Mouse (Mus musculus) c-Kit-positive CD71-positive TER-119-negative erythroid progenitor cells, embryonic 14.5 days (primary cell): ENCODE results near the gene Serhl.
"Not testable (repeated sequence)": the region's sequence is repeated elsewhere in the genome, so short reads cannot be mapped to it uniquely, and the experiment has no call there.

Experiments
- DNase-seq: peaks from one replicate; pipeline ENCODE4 v3.0.0-alpha.2; 2013; ENCODE audit warnings: low read depth

The Serhl gene

DNA sequence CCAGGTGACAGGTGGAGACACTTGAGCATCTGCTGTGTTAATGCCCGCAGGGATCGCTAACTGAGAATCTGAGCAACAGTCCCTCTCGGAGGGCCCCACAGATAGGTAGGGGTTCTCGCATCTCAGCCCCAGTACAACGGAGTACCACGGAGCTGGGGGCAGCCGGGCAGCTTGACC is at the start of gene Serhl:
Gene Serhl (plus strand): TSS at position 78 of the 177 bp plus-strand sequence.
- DNase-seq, result no peak

DNA sequence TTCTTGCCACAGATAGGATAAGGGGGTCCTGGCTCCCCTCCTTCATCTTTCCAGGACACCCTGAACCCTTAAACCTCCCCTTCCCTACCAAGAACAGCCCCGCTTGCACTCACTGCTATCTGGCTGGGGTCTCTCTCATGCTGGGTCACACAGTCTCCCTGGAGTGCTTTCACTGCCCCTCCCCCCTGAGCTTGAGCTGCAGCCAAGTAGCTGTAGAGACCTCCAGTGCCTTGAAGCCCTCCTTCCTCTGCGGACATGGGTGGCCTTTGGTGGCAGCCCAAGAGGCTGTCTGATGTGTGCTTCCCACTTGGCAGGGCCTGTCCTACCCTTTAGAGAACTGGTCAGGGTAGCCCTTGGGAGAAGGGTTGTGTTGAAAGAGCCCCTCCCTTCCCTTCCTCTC is 49.1 kb upstream of the Serhl start:
- DNase-seq, result no peak

DNA sequence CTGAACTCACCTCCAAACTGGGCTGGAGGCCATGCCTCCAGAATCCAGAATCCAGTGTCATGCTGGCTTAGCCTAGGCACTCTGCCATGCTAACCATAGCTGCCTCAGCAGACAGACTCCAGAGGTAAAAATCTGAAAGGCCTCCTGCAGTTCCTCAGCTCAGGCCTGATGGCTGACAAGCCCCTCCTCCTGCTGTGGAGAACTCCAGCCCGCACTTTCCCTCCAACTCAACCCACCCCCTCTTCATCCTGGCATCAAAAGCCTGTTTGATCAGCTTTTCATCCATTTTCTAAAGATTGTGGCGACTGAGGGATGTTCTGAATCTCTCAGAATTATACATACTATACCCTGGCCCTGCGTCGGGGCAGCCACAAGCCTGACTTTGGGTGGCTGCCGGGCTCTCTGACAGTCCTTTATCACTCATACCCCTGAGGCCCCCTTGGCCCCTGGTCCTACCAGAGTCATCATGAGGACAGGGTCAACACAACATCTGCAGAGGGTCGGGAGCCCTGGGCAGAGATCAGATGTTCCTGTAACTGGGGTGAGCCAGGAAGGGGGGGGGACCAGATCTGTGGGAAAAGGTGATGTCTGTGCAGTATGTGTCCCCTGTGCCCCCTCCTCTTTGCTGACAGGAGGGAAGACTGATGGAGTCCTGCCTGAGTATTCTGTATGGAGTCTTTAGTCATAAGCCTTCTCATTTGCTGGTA is 46.5 kb upstream of the Serhl start:
- DNase-seq, result no peak

- DNase-seq, result no peak
These were observed 46.0 kb upstream of the Serhl start for GRCm38 (mm10) chr15:83043362-83043708.

- not testable (repeated sequence) for DNase-seq
These were observed 43.7 kb upstream of the Serhl start for GRCm38 (mm10) chr15:83045565-83045964.

- no peak for DNase-seq
These were observed 43.0 kb upstream of the Serhl start for GRCm38 (mm10) chr15:83046308-83046707.

- no peak for DNase-seq
These were observed 42.6 kb upstream of the Serhl start for GRCm38 (mm10) chr15:83046730-83047129.

DNA sequence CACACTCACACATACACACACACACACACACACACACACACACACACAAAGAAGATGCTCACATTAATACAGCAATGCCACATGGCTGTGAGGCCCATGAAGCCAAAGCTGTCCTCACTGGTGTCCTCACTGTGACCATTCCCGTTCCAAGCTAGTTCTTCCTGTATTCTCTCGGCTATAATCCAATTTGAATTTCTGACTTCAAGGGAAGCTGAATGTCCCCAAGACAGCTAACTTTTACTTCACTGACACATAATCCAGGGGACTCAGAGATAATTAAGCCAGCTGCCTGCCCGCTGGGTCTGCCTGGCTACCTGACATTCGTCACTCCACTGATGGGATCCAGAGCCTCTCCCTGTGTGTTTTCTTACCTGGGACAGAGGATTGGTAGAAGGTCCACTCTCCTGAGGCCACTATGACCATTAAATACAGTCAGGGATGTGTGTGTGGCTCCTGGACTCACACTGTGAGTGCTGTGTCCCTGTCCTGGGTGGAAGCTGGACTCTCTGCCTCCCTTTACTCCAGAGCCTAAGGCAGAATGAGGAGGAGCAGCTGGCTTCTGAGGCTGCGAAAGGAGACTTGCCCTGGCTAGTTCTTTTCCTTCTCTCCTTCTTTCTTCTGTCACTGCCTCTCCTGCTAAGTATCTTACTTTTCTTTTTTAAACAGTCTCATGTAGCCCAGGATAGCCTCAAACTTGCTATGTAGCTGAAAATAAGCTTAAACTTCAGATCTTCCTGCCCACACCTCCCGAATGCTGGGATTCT is 36.8 kb upstream of the Serhl start:
- no peak for DNase-seq

DNA sequence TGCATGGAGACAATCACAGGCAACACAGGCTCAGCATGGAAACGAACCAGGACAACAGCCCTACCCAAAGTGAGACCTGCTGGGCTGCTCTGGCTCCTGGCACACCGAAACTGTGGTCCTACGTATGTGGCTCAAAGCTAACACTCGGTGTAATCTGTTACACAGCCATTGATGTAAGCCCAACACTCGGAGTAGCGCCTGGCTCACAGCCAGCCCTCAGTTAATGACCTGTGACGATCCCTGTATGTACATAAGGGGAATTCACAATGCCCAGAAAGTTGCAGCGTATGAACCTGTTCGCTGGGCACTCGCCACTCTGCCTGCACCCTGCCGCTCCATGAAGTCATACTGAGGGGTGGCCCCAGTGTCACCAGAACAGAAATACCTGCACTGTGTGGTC is 36.0 kb upstream of the Serhl start:
- DNase-seq, result no peak

- DNase-seq, result no peak
These were observed 33.7 kb upstream of the Serhl start for GRCm38 (mm10) chr15:83055569-83055968.

DNA sequence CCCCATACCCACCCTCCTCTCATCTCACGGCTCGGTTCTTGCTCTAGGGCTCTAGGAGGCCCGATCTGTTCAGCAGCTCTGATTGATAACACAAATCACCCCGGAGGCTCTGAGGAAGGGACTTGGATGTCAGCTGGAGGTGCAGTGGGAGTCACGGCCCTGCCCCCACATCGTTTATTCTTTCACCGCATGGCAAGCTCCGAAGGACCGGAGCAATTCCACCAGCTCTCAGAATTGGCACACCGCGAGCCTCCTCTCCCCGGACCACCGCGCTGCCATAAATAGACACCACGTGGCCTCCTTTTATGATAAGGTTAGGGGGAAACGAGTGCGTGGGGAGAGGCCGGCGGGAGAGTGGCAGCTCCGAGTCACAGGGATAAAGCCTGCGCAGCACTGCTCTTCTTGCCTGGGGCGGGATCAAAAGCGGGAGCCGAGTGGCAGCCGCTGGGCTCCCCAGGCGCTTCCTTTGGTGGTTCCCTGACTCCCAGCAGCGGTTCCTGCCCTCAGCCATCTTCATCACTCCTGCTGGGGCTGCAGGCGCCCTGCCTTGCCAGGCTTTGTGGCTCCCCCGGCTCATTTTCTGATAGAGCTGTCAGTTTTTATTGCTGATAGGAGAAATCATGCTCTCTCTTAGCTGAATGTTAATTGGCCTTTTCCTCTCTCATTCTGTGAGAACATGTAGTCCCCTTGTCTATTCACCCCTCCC is 32.8 kb upstream of the Serhl start:
- no peak for DNase-seq

DNA sequence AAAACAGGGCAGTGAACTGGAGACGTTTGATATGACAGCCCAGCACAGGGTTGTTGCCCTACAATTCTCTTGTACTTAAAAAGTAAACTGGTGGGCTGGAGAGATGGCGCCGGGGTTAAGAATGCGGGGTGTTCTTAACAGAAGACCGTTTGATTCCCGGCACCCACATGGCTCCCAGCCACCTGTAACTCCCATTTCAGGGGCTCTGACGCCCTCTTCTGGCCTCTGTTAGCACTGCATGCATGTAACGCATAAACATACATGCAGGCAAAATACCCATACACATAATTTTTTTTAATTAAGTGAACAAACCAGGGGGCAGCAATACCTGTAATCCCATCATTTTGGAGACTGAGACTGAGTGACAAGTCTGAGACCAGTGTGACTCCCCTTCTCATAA is 31.8 kb upstream of the Serhl start:
- DNase-seq, result no peak

DNA sequence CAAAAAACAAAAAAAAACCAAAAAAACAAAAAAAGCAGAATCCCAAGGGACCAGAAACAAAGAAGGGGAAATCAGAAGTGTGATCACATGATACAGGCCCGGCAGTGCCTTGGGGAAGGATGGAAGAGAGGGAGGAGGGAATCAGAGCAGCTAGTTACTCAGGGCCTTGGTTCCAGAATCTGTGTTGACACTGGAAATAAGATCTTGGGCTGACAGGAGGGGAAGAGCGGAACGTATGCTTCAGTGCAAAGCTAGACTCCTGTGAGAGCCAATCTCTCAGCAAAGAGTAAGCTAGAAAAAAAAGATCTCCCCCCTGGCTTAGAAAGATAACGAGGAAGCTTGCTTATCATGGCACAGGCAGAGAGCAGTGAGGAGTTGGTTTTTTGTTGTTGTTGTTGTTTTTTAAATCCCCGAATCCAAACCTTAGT is 30.1 kb upstream of the Serhl start:
- peak; percentile 15 for DNase-seq

DNA sequence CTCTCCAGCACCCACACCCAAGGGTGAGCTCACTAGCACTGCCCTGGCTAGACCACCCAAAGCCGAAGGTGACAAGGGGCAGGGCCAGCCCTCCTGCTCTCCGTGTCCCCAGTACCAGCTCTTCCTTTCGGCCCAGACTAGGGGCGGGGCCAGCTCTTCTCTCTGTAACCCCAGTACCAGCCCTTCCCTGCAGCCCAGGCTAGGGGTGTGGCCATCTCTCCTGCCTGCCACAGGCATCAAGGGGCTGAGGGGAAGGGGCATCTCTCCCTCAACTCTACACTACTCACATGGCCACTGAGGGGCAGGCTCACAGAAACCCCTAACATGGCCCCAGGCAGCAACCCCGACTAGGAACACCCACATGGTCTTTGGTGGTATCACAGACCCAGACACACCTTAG is 27.6 kb upstream of the Serhl start:
- no peak for DNase-seq

DNA sequence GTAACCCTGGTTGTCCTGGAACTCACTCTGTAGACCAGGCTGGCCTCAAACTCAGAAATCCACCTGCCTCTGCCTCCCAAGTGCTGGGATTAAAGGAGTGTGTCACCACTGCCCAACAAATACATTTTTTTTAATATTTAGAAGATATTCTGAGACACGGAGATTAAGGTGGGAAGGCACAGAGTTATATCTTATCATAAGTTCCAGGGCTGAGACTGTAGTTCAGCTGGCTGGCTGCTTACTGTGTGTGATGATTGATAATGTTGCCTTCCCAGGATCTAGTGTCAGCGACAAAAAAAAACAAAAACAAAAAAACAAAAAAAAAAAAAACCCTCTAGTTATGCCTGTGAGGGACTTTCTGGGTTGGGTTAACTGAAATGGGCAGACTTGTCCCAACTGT is 26.7 kb upstream of the Serhl start:
- not testable (repeated sequence) for DNase-seq

GRCm38 (mm10) chr15:83065543-83065942 is 23.8 kb upstream of the Serhl start:
- no peak for DNase-seq

- no peak for DNase-seq
These were observed 21.0 kb upstream of the Serhl start for GRCm38 (mm10) chr15:83068270-83068669.

- no peak for DNase-seq
These were observed 18.4 kb upstream of the Serhl start for GRCm38 (mm10) chr15:83070942-83071341.

- no peak for DNase-seq
These were observed 17.6 kb upstream of the Serhl start for GRCm38 (mm10) chr15:83071752-83072151.

DNA sequence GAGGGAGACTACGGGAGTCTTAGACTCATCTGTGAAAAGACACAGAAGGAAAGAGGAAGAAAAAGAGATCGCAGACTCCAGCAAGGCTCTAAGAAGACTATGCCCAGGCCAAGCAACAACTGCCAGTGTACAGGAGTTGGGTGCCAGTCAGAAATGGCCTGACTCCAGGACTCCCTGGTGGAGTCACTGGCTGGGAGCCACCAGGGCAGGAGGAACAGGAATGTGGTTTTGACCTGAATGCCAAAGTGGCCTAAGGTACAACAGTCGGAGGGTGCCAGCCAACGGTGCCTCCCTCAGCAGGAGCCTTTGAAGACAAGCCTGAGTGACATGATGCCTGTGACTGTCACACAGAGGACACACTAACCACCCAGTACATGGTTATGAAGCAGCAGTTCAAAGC is 15.1 kb upstream of the Serhl start:
- no peak for DNase-seq

DNA sequence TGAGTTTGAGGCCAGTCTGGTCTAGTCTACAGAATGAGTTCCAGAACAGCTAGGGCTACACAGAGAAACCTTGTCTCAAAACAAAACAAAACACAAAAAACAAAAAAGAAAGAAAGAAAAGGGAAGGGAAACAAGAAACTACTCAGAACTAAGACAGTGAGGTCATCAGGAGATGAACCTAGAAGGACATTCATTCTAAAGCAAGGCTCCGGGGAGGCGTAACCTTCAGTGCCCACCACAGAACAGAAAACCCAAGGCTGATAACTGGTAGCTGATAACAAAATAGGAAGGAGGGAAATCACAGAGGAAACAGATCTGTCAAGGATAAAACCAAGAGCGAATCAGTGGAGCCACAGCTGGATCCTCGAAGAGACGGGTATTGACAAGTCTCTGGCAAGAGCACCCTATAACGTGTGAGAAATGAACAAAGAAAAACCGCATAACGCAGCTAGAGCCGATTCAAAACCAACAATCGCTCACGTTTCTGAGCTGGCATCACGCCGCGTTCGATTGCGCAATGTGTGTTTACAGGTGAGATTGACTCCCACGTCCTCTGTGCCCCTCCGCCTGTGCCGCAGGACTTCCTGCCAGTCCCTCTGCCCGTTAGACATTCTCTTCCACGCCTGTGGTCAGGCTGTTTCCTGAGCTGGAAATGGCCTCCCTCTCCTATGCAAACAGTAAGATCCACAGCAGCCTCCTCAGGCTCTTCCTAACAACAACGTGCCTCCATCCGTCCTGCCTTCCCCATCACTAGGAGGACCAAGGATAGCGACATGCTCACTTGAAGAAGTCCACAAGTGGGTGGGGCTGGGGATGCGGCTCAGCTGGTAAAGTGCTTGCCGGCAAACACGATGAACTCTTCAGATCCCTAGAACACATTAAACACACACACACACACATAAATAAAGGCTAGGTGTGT is 13.4 kb upstream of the Serhl start:
- no peak for DNase-seq

DNA sequence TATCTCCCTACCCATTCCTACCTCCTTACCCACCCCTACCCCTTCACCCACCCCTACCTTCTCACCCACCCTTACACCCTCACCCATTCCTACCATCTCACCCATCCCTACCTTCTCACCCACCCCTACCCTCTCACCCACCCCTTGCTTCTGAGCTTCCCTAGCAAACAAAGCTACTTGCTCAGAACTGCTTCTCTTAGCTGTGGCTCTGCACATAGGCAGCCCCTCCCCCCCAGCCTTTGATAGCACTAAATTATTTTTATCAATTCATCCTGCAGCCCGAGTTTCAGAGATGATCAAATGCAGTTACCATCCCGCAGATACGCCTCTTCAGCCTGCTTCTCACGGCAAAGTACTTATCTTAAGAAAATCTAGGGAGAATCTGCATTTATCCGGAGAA is 5.8 kb upstream of the Serhl start:
- DNase-seq, result no peak
